Comparison of ENCODE assay signal across 39 mouse cellular contexts in genomic region chr9:92226127-92226655, GRCm38 (mm10). TPM values are rescaled to one million over a fixed set of nuclear protein-coding genes. Genes with fewer than 3 reads are reported as not detected.
DNase-seq lines count a peak whose midpoint lies in the region; ATAC-seq and TF ChIP-seq lines count a peak whose summit lies in the region.
"Had no signal": no experiment of that assay in that cellular context is flagged by ENCODE, and none has a peak within 500 bp of the region (broad histone marks: within the 10 kb centered on the region; RNA-seq: fewer than 3 reads in every experiment).

No protein-coding gene starts in this region.

- H3K27ac ChIP-seq in liver, postnatal 0 days (ENCODE audit: low read depth) = no peak overlapping the region
- H3K27ac ChIP-seq in liver, embryonic 12.5 days = no peak overlapping the region
- no peak overlapping the region for H3K27ac ChIP-seq in hindbrain, embryonic 11.5 days (ENCODE audit: low read depth, low read length)
- H3K27ac ChIP-seq: embryonic facial prominence, embryonic 15.5 days; forebrain, embryonic 12.5 days; heart, embryonic 10.5 days; heart, embryonic 15.5 days; hindbrain, embryonic 12.5 days; hindbrain, postnatal 0 days; intestine, embryonic 15.5 days; limb, embryonic 13.5 days; liver, embryonic 14.5 days; macrophage had no signal

- H3K9ac ChIP-seq in liver, postnatal 0 days (replicated peaks) = no peak overlapping the region
- H3K9ac ChIP-seq in liver, embryonic 12.5 days = no peak overlapping the region
- no peak overlapping the region for H3K9ac ChIP-seq in hindbrain, embryonic 11.5 days (ENCODE audit: low read depth, low read length)
- H3K9ac ChIP-seq: embryonic facial prominence, embryonic 15.5 days; forebrain, embryonic 12.5 days; heart, embryonic 15.5 days; hindbrain, embryonic 12.5 days; intestine, embryonic 15.5 days; limb, embryonic 13.5 days; liver, embryonic 14.5 days; lung, embryonic 14.5 days had no signal

- DNase-seq in liver, postnatal 0 days = no peak
- DNase-seq in B cell, adult 2 months = peak; percentile 6 to 18
- no peak for DNase-seq in Patski (ENCODE audit: low read depth, low spot score)
- DNase-seq in hindbrain, embryonic 11.5 days (ENCODE audit: low spot score) = no peak
- DNase-seq in c-Kit-positive CD71-positive TER-119-positive erythroid progenitor cells, embryonic 14.5 days (ENCODE audit: low spot score) = no peak
- DNase-seq: adrenal gland, adult 8-10 months; cerebellum, adult 11 months; cerebellum, adult 9-10 months; gastrocnemius, postnatal 25 days; kidney, adult 2 months; kidney, postnatal 4 days; lung, embryonic 14.5 days; right cerebral cortex, adult 18-20 months; thymus, postnatal 4 days had no signal

- ATAC-seq in liver, postnatal 0 days = peak; percentile 14; the same call in 1 of the 2 replicates
- no peak for ATAC-seq in liver, embryonic 12.5 days
- peak; percentile 60 for ATAC-seq in Patski
- peak; percentile 27 for ATAC-seq in megakaryocyte-erythroid progenitor cell, adult 5-6 weeks (replicated peaks; ENCODE audit: low FRiP score, low TSS enrichment, poor library complexity, severe bottlenecking)
- no peak for ATAC-seq in hindbrain, embryonic 11.5 days (ENCODE audit: low FRiP score)
- ATAC-seq: activated CD4-positive, CD25-positive, alpha-beta regulatory T cell, adult 4 months; hindbrain, postnatal 0 days; intestine, embryonic 15.5 days; midbrain, embryonic 16.5 days had no signal

- CTCF ChIA-PET in Patski (lab: Charles Lee) = no interaction called here

- TF ChIP-seq CTCF in liver, postnatal 0 days (IDR thresholded peaks at IDR 0.05; ENCODE audit: low read depth) = no peak
- no peak for TF ChIP-seq CTCF in Patski (IDR thresholded peaks at IDR 0.05)

- H3K27me3 ChIP-seq in liver, postnatal 0 days (ENCODE audit: insufficient read depth, low read length) = no peaks in the 10 kb centered on the region
- H3K27me3 ChIP-seq in liver, embryonic 12.5 days (replicated peaks) = no peaks in the 10 kb centered on the region
- no peaks in the 10 kb centered on the region for H3K27me3 ChIP-seq in Patski
- no peaks in the 10 kb centered on the region for H3K27me3 ChIP-seq in hindbrain, embryonic 11.5 days (ENCODE audit: control insufficient read depth, insufficient read depth, low read length)
- H3K27me3 ChIP-seq: embryonic facial prominence, embryonic 15.5 days; forebrain, embryonic 12.5 days; heart, embryonic 15.5 days; hindbrain, embryonic 12.5 days; intestine, embryonic 15.5 days; limb, embryonic 13.5 days had no signal

- H3K9me3 ChIP-seq in liver, postnatal 0 days (ENCODE audit: low read length) = no peaks in the 10 kb centered on the region
- no peaks in the 10 kb centered on the region for H3K9me3 ChIP-seq in liver, embryonic 12.5 days (replicated peaks)
- no peaks in the 10 kb centered on the region for H3K9me3 ChIP-seq in hindbrain, embryonic 11.5 days (ENCODE audit: control insufficient read depth, low read length)
- H3K9me3 ChIP-seq: embryonic facial prominence, embryonic 15.5 days; forebrain, embryonic 12.5 days; heart, embryonic 10.5 days; heart, embryonic 15.5 days; hindbrain, embryonic 12.5 days; intestine, embryonic 15.5 days; limb, embryonic 13.5 days had no signal

- POLR2A ChIA-PET in Patski (lab: Charles Lee) = no interaction called here

- no peaks in the 10 kb centered on the region for H3K36me3 ChIP-seq in liver, postnatal 0 days (replicated peaks; ENCODE audit: insufficient read depth, low read length)
- H3K36me3 ChIP-seq in liver, embryonic 12.5 days = no peaks in the 10 kb centered on the region
- no peaks in the 10 kb centered on the region for H3K36me3 ChIP-seq in hindbrain, embryonic 11.5 days (ENCODE audit: control insufficient read depth, insufficient read depth, low read length)
- H3K36me3 ChIP-seq: embryonic facial prominence, embryonic 15.5 days; forebrain, embryonic 12.5 days; heart, embryonic 10.5 days; heart, embryonic 15.5 days; hindbrain, embryonic 12.5 days; intestine, embryonic 15.5 days; limb, embryonic 13.5 days had no signal

- no peak for TF ChIP-seq EP300 in liver, postnatal 0 days (IDR thresholded peaks at IDR 0.05; ENCODE audit: low read depth)

- in situ Hi-C loops in Patski (cut with MboI; ENCODE audit: low pct_unique_long_range_greater_than_20kb) = no loop called here

- H3K4me1 ChIP-seq in liver, postnatal 0 days (ENCODE audit: insufficient read depth) = peaks cover 6% of the 10 kb centered on the region; the same call in 1 of the 2 replicates
- H3K4me1 ChIP-seq in liver, embryonic 12.5 days = 0 out of 2 replicates have a peak, but pooled peaks cover 8% of the 10 kb centered on the region
- H3K4me1 ChIP-seq in hindbrain, embryonic 11.5 days (replicated peaks; ENCODE audit: control insufficient read depth, insufficient read depth, low read length) = no peaks in the 10 kb centered on the region
- H3K4me1 ChIP-seq: embryonic facial prominence, embryonic 15.5 days; forebrain, embryonic 12.5 days; heart, embryonic 15.5 days; hindbrain, embryonic 12.5 days; intestine, embryonic 15.5 days; limb, embryonic 13.5 days had no signal

- 41% methylated on average over 3 of the region's 3 CpGs for WGBS in liver, postnatal 0 days (ENCODE audit: insufficient replicate concordance)
- WGBS in liver, embryonic 12.5 days (ENCODE audit: insufficient replicate concordance) = 46% methylated on average over 3 of the region's 3 CpGs
- WGBS in hindbrain, embryonic 11.5 days = 88% methylated on average over 3 of the region's 3 CpGs

- no peak overlapping the region for H3K4me3 ChIP-seq in liver, postnatal 0 days (ENCODE audit: low read depth, low read length)
- no peak overlapping the region for H3K4me3 ChIP-seq in liver, embryonic 12.5 days
- no peak overlapping the region for H3K4me3 ChIP-seq in hindbrain, embryonic 11.5 days (ENCODE audit: low read depth, low read length)
- H3K4me3 ChIP-seq: embryonic facial prominence, embryonic 15.5 days; forebrain, embryonic 12.5 days; heart, embryonic 10.5 days; heart, embryonic 15.5 days; hindbrain, embryonic 12.5 days; intestine, embryonic 15.5 days; limb, embryonic 13.5 days had no signal

- no peak overlapping the region for H3K4me2 ChIP-seq in liver, postnatal 0 days (ENCODE audit: low read depth, low read length)
- no peak overlapping the region for H3K4me2 ChIP-seq in liver, embryonic 12.5 days
- no peak overlapping the region for H3K4me2 ChIP-seq in hindbrain, embryonic 11.5 days (replicated peaks; ENCODE audit: low read depth, low read length)
- H3K4me2 ChIP-seq: embryonic facial prominence, embryonic 15.5 days; forebrain, embryonic 12.5 days; heart, embryonic 15.5 days; hindbrain, embryonic 12.5 days; intestine, embryonic 15.5 days; limb, embryonic 13.5 days; lung, embryonic 14.5 days; midbrain, embryonic 11.5 days had no signal

RNA-seq across cellular contexts. Expression of gene Plscr1, which starts 23.4 kb away (rescaled TPM):
- 38.8 and 47.1 TPM in 2 replicates for polyA plus RNA-seq in liver, postnatal 0 days (2015; fragmentation: Nextera tagmentation; extraction: Ambion mirVana)
- 23.1 and 23.8 TPM in 2 replicates for polyA plus RNA-seq in liver, embryonic 12.5 days (2016; fragmentation: Nextera tagmentation; extraction: Ambion mirVana)
- 98.8 TPM for polyA plus RNA-seq in Patski (2021)
- 79.8 and 102 TPM in 2 replicates for total RNA-seq in megakaryocyte-erythroid progenitor cell, adult 5-6 weeks (2014; fragmentation: Nextera tagmentation)
- 103 and 137 TPM in 2 replicates for total RNA-seq in megakaryocyte-erythroid progenitor cell, adult 5-6 weeks (2017)
- 26.0 and 27.6 TPM in 2 replicates for polyA plus RNA-seq in hindbrain, embryonic 11.5 days (2014; fragmentation: Nextera tagmentation; extraction: Ambion mirVana)

RNA-seq across cellular contexts. Expression of gene Plscr5, which starts 33.5 kb away (rescaled TPM):
- polyA plus RNA-seq in liver, postnatal 0 days (2015; fragmentation: Nextera tagmentation; extraction: Ambion mirVana) = not detected in 2 replicates
- not detected in 2 replicates for polyA plus RNA-seq in liver, embryonic 12.5 days (2016; fragmentation: Nextera tagmentation; extraction: Ambion mirVana)
- polyA plus RNA-seq in Patski (2021) = not detected
- total RNA-seq in megakaryocyte-erythroid progenitor cell, adult 5-6 weeks (2014; fragmentation: Nextera tagmentation) = not detected in 2 replicates
- total RNA-seq in megakaryocyte-erythroid progenitor cell, adult 5-6 weeks (2017) = not detected in 2 replicates
- polyA plus RNA-seq in hindbrain, embryonic 11.5 days (2014; fragmentation: Nextera tagmentation; extraction: Ambion mirVana) = 0.19 TPM in 1 of 2 replicates, not detected in the other
- total RNA-seq: adrenal gland, adult 8-10 months; gastrocnemius, postnatal 25 days; heart, postnatal 25 days; layer of hippocampus, adult 8-10 months; layer of hippocampus, postnatal 25 days; left cerebral cortex, adult 8-10 months; left cerebral cortex, postnatal 36 days had no signal
- polyA plus RNA-seq: activated CD4-positive, CD25-positive, alpha-beta regulatory T cell, adult 4 months; embryonic facial prominence, embryonic 15.5 days; forebrain, embryonic 12.5 days; heart, embryonic 10.5 days; heart, embryonic 15.5 days; hindbrain, embryonic 12.5 days; intestine, embryonic 15.5 days; kidney, adult 2 months; kidney, embryonic 16.5 days; limb, embryonic 13.5 days; liver, embryonic 14.5 days; lung, embryonic 14.5 days; macrophage; midbrain, embryonic 11.5 days; neural tube, embryonic 11.5 days; small intestine, adult 2 months; testis, adult 2 months; thymus, postnatal 0 days had no signal

RNA-seq across cellular contexts. Expression of gene Plscr2, which starts 49.2 kb away (rescaled TPM):
- polyA plus RNA-seq in liver, postnatal 0 days (2015; fragmentation: Nextera tagmentation; extraction: Ambion mirVana) = 2.2 and 2.3 TPM in 2 replicates
- polyA plus RNA-seq in liver, embryonic 12.5 days (2016; fragmentation: Nextera tagmentation; extraction: Ambion mirVana) = 0.38 and 0.76 TPM in 2 replicates
- polyA plus RNA-seq in Patski (2021) = 199 TPM
- 0.48 TPM in 1 of 2 replicates, not detected in the other for total RNA-seq in megakaryocyte-erythroid progenitor cell, adult 5-6 weeks (2014; fragmentation: Nextera tagmentation)
- 3.4 and 3.9 TPM in 2 replicates for total RNA-seq in megakaryocyte-erythroid progenitor cell, adult 5-6 weeks (2017)
- polyA plus RNA-seq in hindbrain, embryonic 11.5 days (2014; fragmentation: Nextera tagmentation; extraction: Ambion mirVana) = 0.71 and 1.4 TPM in 2 replicates
- polyA plus RNA-seq: activated CD4-positive, CD25-positive, alpha-beta regulatory T cell, adult 4 months; macrophage; neural tube, embryonic 11.5 days had no signal

Comparison
In these comparisons a context has a peak if more than half of its experiments do, and no peak if none do; other contexts are left out.
1. ATAC-seq: peak in liver, postnatal 0 days (single experiment), Patski (single experiment) and megakaryocyte-erythroid progenitor cell, adult 5-6 weeks (single experiment); none in liver, embryonic 12.5 days (single experiment) and hindbrain, embryonic 11.5 days (single experiment).
2. DNase-seq: peak in B cell, adult 2 months (2 of 2); none in liver, postnatal 0 days (single experiment), Patski (single experiment), hindbrain, embryonic 11.5 days (single experiment) and c-Kit-positive CD71-positive TER-119-positive erythroid progenitor cells, embryonic 14.5 days (single experiment).
3. RNA of gene Plscr2, which starts 49.2 kb away (polyA plus RNA-seq): 199 TPM in Patski (single experiment); 2.2 to 2.3 TPM in liver, postnatal 0 days, 0.71 to 1.4 TPM in hindbrain, embryonic 11.5 days and 0.38 to 0.76 TPM in liver, embryonic 12.5 days; every median in the first group is over 10 times any median in the second.